Mouse (Mus musculus): ENCODE measurements around the gene Fam13a. TPM values are rescaled to one million over a fixed set of nuclear protein-coding genes. Genes with fewer than 3 reads are reported as not detected.

Gene Fam13a
- polyA plus RNA-seq, 1 experiment, result 23.5 TPM

GRCm38 (mm10) chr6:59020346-59020745, 4.0 kb downstream of the Fam13a start:
- WGBS, result 86% methylated on average over 2 of the region's 2 CpGs
- Histone ChIP-seq H3K4me1 (ENCODE audit: control insufficient read depth, insufficient read depth, low read length) (peaks cover 5% of the 10 kb centered on the region; the same call in 1 of the 2 replicates), H3K4me3 (replicated peaks; ENCODE audit: insufficient read depth, low read depth, low read length) (no peak overlapping the region), H3K27me3 (ENCODE audit: control insufficient read depth, insufficient read depth, low read length) (no peaks in the 10 kb centered on the region), H3K27ac (ENCODE audit: insufficient read depth, low read length) (no peak overlapping the region)
- DNase-seq, result no peak
- TF ChIP-seq CTCF (IDR thresholded peaks at IDR 0.05; ENCODE audit: borderline replicate concordance, insufficient read depth, low read depth, low read length) (0 out of 2 replicates have a peak, but pooled peaks have one; percentile 26), POLR2A (IDR thresholded peaks at IDR 0.05; ENCODE audit: borderline replicate concordance, insufficient read depth, low read length) (no peak)

GRCm38 (mm10) chr6:59019847-59020246, 4.5 kb downstream of the Fam13a start:
- no peaks in the 10 kb centered on the region for H3K27me3 ChIP-seq (ENCODE audit: control insufficient read depth, insufficient read depth, low read length)
- H3K4me3 ChIP-seq (replicated peaks; ENCODE audit: insufficient read depth, low read depth, low read length), result no peak overlapping the region
- TF ChIP-seq POLR2A (IDR thresholded peaks at IDR 0.05; ENCODE audit: borderline replicate concordance, insufficient read depth, low read length) (no peak), CTCF (IDR thresholded peaks at IDR 0.05; ENCODE audit: borderline replicate concordance, insufficient read depth, low read depth, low read length) (no peak)
- 82% methylated on average over 1 of the region's 1 CpGs for WGBS
- no peak overlapping the region for H3K27ac ChIP-seq (ENCODE audit: insufficient read depth, low read length)
- DNase-seq, result no peak
- H3K4me1 ChIP-seq (ENCODE audit: control insufficient read depth, insufficient read depth, low read length), result peaks cover 5% of the 10 kb centered on the region; the same call in 1 of the 2 replicates

- no peak for TF ChIP-seq POLR2A (IDR thresholded peaks at IDR 0.05; ENCODE audit: borderline replicate concordance, insufficient read depth, low read length)
- Histone ChIP-seq H3K4me3 (replicated peaks; ENCODE audit: insufficient read depth, low read depth, low read length) (no peak overlapping the region), H3K27ac (ENCODE audit: insufficient read depth, low read length) (no peak overlapping the region), H3K27me3 (ENCODE audit: control insufficient read depth, insufficient read depth, low read length) (no peaks in the 10 kb centered on the region), H3K4me1 (ENCODE audit: control insufficient read depth, insufficient read depth, low read length) (no peaks in the 10 kb centered on the region)
- WGBS, result 70% methylated on average over 1 of the region's 1 CpGs
- DNase-seq, result no peak
These were observed 8.0 kb downstream of the Fam13a start for GRCm38 (mm10) chr6:59016336-59016832.

GRCm38 (mm10) chr6:59014760-59015159, 9.6 kb downstream of the Fam13a start:
- Histone ChIP-seq H3K27ac (ENCODE audit: insufficient read depth, low read length) (no peak overlapping the region), H3K4me3 (replicated peaks; ENCODE audit: insufficient read depth, low read depth, low read length) (no peak overlapping the region), H3K4me1 (ENCODE audit: control insufficient read depth, insufficient read depth, low read length) (no peaks in the 10 kb centered on the region), H3K27me3 (ENCODE audit: control insufficient read depth, insufficient read depth, low read length) (no peaks in the 10 kb centered on the region)
- DNase-seq, result no peak
- no peak for TF ChIP-seq CTCF (IDR thresholded peaks at IDR 0.05; ENCODE audit: borderline replicate concordance, insufficient read depth, low read depth, low read length)
- TF ChIP-seq POLR2A (IDR thresholded peaks at IDR 0.05; ENCODE audit: borderline replicate concordance, insufficient read depth, low read length), result no peak
- WGBS, result 95% methylated on average over 2 of the region's 2 CpGs

GRCm38 (mm10) chr6:59014088-59014759, 10.1 kb downstream of the Fam13a start:
- DNase-seq, result no peak
- no peak overlapping the region for H3K27ac ChIP-seq (ENCODE audit: insufficient read depth, low read length)
- TF ChIP-seq POLR2A (IDR thresholded peaks at IDR 0.05; ENCODE audit: borderline replicate concordance, insufficient read depth, low read length) (no peak), CTCF (IDR thresholded peaks at IDR 0.05; ENCODE audit: borderline replicate concordance, insufficient read depth, low read depth, low read length) (no peak)
- no peaks in the 10 kb centered on the region for H3K27me3 ChIP-seq (ENCODE audit: control insufficient read depth, insufficient read depth, low read length)
- WGBS, result 55% methylated on average over 8 of the region's 8 CpGs
- no peak overlapping the region for H3K4me3 ChIP-seq (replicated peaks; ENCODE audit: insufficient read depth, low read depth, low read length)
- H3K4me1 ChIP-seq (ENCODE audit: control insufficient read depth, insufficient read depth, low read length), result no peaks in the 10 kb centered on the region

- Histone ChIP-seq H3K27ac (ENCODE audit: insufficient read depth, low read length) (no peak overlapping the region), H3K4me3 (replicated peaks; ENCODE audit: insufficient read depth, low read depth, low read length) (no peak overlapping the region), H3K4me1 (ENCODE audit: control insufficient read depth, insufficient read depth, low read length) (no peaks in the 10 kb centered on the region), H3K27me3 (ENCODE audit: control insufficient read depth, insufficient read depth, low read length) (no peaks in the 10 kb centered on the region)
- TF ChIP-seq CTCF (IDR thresholded peaks at IDR 0.05; ENCODE audit: borderline replicate concordance, insufficient read depth, low read depth, low read length) (no peak), POLR2A (IDR thresholded peaks at IDR 0.05; ENCODE audit: borderline replicate concordance, insufficient read depth, low read length) (no peak)
- 96% methylated on average over 3 of the region's 3 CpGs for WGBS
- DNase-seq, result no peak
These were observed 13.6 kb downstream of the Fam13a start for GRCm38 (mm10) chr6:59010792-59011191.

GRCm38 (mm10) chr6:59004630-59005029, 19.7 kb downstream of the Fam13a start:
- 95% methylated on average over 5 of the region's 5 CpGs for WGBS
- no peak for DNase-seq
- no peak for TF ChIP-seq CTCF (IDR thresholded peaks at IDR 0.05; ENCODE audit: borderline replicate concordance, insufficient read depth, low read depth, low read length)
- no peak for TF ChIP-seq POLR2A (IDR thresholded peaks at IDR 0.05; ENCODE audit: borderline replicate concordance, insufficient read depth, low read length)

GRCm38 (mm10) chr6:58999044-58999453, 25.3 kb downstream of the Fam13a start:
- Histone ChIP-seq H3K27me3 (ENCODE audit: control insufficient read depth, insufficient read depth, low read length) (no peaks in the 10 kb centered on the region), H3K27ac (ENCODE audit: insufficient read depth, low read length) (no peak overlapping the region), H3K4me3 (replicated peaks; ENCODE audit: insufficient read depth, low read depth, low read length) (no peak overlapping the region), H3K4me1 (ENCODE audit: control insufficient read depth, insufficient read depth, low read length) (no peaks in the 10 kb centered on the region)
- WGBS, result 32% methylated on average over 4 of the region's 4 CpGs
- TF ChIP-seq POLR2A (IDR thresholded peaks at IDR 0.05; ENCODE audit: borderline replicate concordance, insufficient read depth, low read length) (no peak), CTCF (IDR thresholded peaks at IDR 0.05; ENCODE audit: borderline replicate concordance, insufficient read depth, low read depth, low read length) (no peak)
- DNase-seq, result no peak

More at GRCm38 (mm10) chr6:59004630-59005029, 19.7 kb downstream of the Fam13a start:
- Histone ChIP-seq H3K4me1 (ENCODE audit: control insufficient read depth, insufficient read depth, low read length) (no peaks in the 10 kb centered on the region), H3K27ac (ENCODE audit: insufficient read depth, low read length) (no peak overlapping the region), H3K4me3 (replicated peaks; ENCODE audit: insufficient read depth, low read depth, low read length) (no peak overlapping the region), H3K27me3 (ENCODE audit: control insufficient read depth, insufficient read depth, low read length) (no peaks in the 10 kb centered on the region)
